Mouse (Mus musculus) liver, adult 2 months (tissue): ENCODE data around the gene Fermt2.

Source experiments
- CTCF ChIP-seq: fragments of 200-500 bp; IDR thresholded peaks from 2 replicates; pipeline ENCODE4 v1.5.1; 2011; ENCODE audit warnings: low read depth, low read length, control low read depth
- POLR2A ChIP-seq: fragments of 200-500 bp; IDR thresholded peaks from 2 replicates; pipeline ENCODE4 v1.6.1; 2011; ENCODE audit warnings: low read length, control low read depth; ENCODE audit not compliant: insufficient read depth; ENCODE audit errors: extremely low read depth

- TF ChIP-seq CTCF (no peak), POLR2A (no peak)
These were observed 65.6 kb downstream of the Fermt2 start for GRCm38 (mm10) chr14:45464036-45465035.
